Mouse (Mus musculus): ENCODE measurements at regions not wholly inside any gene's neighbourhood (a gene's known extent, or its start where the extent isn't known, plus 50 kb on each side); places are given as distances from the start of the nearest gene placed in this dataset.
A peak's percentile ranks its signal among the peaks of the same experiment; 100 is the strongest.

GRCm38 (mm10) chr15:93932971-93933496, 337.3 kb upstream of the Prickle1 start:
- no peak for TF ChIP-seq CTCF (IDR thresholded peaks at IDR 0.05; ENCODE audit: low read depth)
- H3K27ac ChIP-seq = peak overlapping the region; percentile 74
- H3K36me3 ChIP-seq (ENCODE audit: insufficient read depth, low read length) = no peaks in the 10 kb centered on the region
- peaks cover 6% of the 10 kb centered on the region; the same call in 1 of the 2 replicates for H3K4me1 ChIP-seq (replicated peaks; ENCODE audit: insufficient read depth, low read length)
- DNase-seq (ENCODE audit: low spot score) = peak; percentile 76
- H3K27me3 ChIP-seq (ENCODE audit: insufficient read depth, low read length) = no peaks in the 10 kb centered on the region
- H3K4me2 ChIP-seq (ENCODE audit: low read length) = no peak overlapping the region
- no peak overlapping the region for H3K4me3 ChIP-seq (replicated peaks; ENCODE audit: low read depth, low read length)
- no peak overlapping the region for H3K9ac ChIP-seq (ENCODE audit: low read depth, low read length)
- no peak for ATAC-seq (replicated peaks; ENCODE audit: low FRiP score, low read depth)
- 46% methylated on average over 5 of the region's 5 CpGs for WGBS
- no peaks in the 10 kb centered on the region for H3K9me3 ChIP-seq (replicated peaks; ENCODE audit: low read length)

GRCm38 (mm10) chr15:93926842-93927241, 331.2 kb upstream of the Prickle1 start:
- no peak overlapping the region for H3K27ac ChIP-seq
- no peak overlapping the region for H3K4me3 ChIP-seq (replicated peaks; ENCODE audit: low read depth, low read length)
- peaks cover 6% of the 10 kb centered on the region; the same call in 1 of the 2 replicates for H3K4me1 ChIP-seq (replicated peaks; ENCODE audit: insufficient read depth, low read length)
- no peak overlapping the region for H3K4me2 ChIP-seq (ENCODE audit: low read length)
- TF ChIP-seq CTCF (IDR thresholded peaks at IDR 0.05; ENCODE audit: low read depth) = no peak
- no peak for DNase-seq (ENCODE audit: low spot score)
- 73% methylated on average over 6 of the region's 6 CpGs for WGBS
- H3K9ac ChIP-seq (ENCODE audit: low read depth, low read length) = no peak overlapping the region
- H3K36me3 ChIP-seq (ENCODE audit: insufficient read depth, low read length) = no peaks in the 10 kb centered on the region
- no peak for ATAC-seq (replicated peaks; ENCODE audit: low FRiP score, low read depth)
- no peaks in the 10 kb centered on the region for H3K27me3 ChIP-seq (ENCODE audit: insufficient read depth, low read length)
- no peaks in the 10 kb centered on the region for H3K9me3 ChIP-seq (replicated peaks; ENCODE audit: low read length)

DNA sequence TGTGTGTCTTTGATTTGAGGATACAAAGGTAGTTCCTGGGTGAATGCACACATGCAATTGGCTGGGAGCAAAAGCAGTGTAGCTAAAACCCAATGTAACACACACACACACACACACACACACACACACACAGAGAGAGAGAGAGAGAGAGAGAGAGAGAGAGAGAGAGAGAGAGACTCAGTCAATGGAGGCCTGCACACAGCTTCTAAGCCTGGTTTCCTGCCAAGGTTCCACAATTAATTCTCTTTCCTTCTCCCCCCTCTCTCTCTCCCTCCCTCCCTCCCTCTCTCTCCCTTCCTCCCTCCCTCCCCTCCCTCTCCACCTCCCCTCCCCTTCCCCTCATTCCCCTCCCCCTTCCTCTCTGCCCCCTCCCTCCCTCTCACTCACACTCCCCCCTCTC, 330.6 kb upstream of the Prickle1 start:
- peaks cover 11% of the 10 kb centered on the region; the same call in 1 of the 2 replicates for H3K4me1 ChIP-seq (replicated peaks; ENCODE audit: insufficient read depth, low read length)
- no peak overlapping the region for H3K27ac ChIP-seq
- H3K4me2 ChIP-seq (ENCODE audit: low read length) = no peak overlapping the region
- no peak overlapping the region for H3K4me3 ChIP-seq (replicated peaks; ENCODE audit: low read depth, low read length)
- no peaks in the 10 kb centered on the region for H3K36me3 ChIP-seq (ENCODE audit: insufficient read depth, low read length)
- DNase-seq (ENCODE audit: low spot score) (no peak), ATAC-seq (replicated peaks; ENCODE audit: low FRiP score, low read depth) (no peak)
- no peaks in the 10 kb centered on the region for H3K9me3 ChIP-seq (replicated peaks; ENCODE audit: low read length)
- no peak overlapping the region for H3K9ac ChIP-seq (ENCODE audit: low read depth, low read length)
- no peak for TF ChIP-seq CTCF (IDR thresholded peaks at IDR 0.05; ENCODE audit: low read depth)
- no peaks in the 10 kb centered on the region for H3K27me3 ChIP-seq (ENCODE audit: insufficient read depth, low read length)

- no peak overlapping the region for H3K4me3 ChIP-seq (replicated peaks; ENCODE audit: low read depth, low read length)
- H3K36me3 ChIP-seq (ENCODE audit: insufficient read depth, low read length) = no peaks in the 10 kb centered on the region
- H3K27ac ChIP-seq = no peak overlapping the region
- ATAC-seq (replicated peaks; ENCODE audit: low FRiP score, low read depth) = no peak
- H3K9me3 ChIP-seq (replicated peaks; ENCODE audit: low read length) = no peaks in the 10 kb centered on the region
- no peak overlapping the region for H3K4me2 ChIP-seq (ENCODE audit: low read length)
- H3K9ac ChIP-seq (ENCODE audit: low read depth, low read length) = no peak overlapping the region
- peak; percentile 74 for DNase-seq (ENCODE audit: low spot score)
- 63% methylated on average over 6 of the region's 6 CpGs for WGBS
- TF ChIP-seq CTCF (IDR thresholded peaks at IDR 0.05; ENCODE audit: low read depth) = no peak
- no peaks in the 10 kb centered on the region for H3K27me3 ChIP-seq (ENCODE audit: insufficient read depth, low read length)
- H3K4me1 ChIP-seq (replicated peaks; ENCODE audit: insufficient read depth, low read length) = peaks cover 11% of the 10 kb centered on the region; the same call in 1 of the 2 replicates
These were observed 326.0 kb upstream of the Prickle1 start for GRCm38 (mm10) chr15:93921457-93922234.

DNA sequence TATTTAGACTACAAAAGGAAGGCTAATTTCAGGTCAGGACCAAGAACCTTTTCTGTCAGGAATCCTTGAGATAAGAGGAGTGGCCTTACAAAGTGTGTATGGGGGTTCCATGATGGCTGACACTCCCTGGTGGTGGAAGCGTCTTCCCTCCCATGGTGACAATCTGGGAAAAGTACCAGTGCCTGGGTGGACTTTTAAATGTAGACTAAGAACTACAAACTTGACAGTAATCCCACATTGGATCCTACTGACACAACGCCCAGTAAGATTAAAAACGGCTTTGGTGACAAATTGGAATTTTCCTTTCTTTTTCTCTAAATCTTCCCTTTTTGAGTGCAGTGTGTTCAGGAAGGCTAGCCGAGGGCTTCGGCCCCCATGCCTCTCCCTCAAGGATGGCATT, 325.3 kb upstream of the Prickle1 start:
- 79% methylated on average over 5 of the region's 5 CpGs for WGBS
- H3K9ac ChIP-seq (ENCODE audit: low read depth, low read length) = no peak overlapping the region
- H3K4me3 ChIP-seq (replicated peaks; ENCODE audit: low read depth, low read length) = no peak overlapping the region
- H3K27ac ChIP-seq = peak overlapping the region; percentile 19; the same call in 1 of the 2 replicates
- no peaks in the 10 kb centered on the region for H3K36me3 ChIP-seq (ENCODE audit: insufficient read depth, low read length)
- TF ChIP-seq CTCF (IDR thresholded peaks at IDR 0.05; ENCODE audit: low read depth) = no peak
- no peak for ATAC-seq (replicated peaks; ENCODE audit: low FRiP score, low read depth)
- H3K4me1 ChIP-seq (replicated peaks; ENCODE audit: insufficient read depth, low read length) = peaks cover 11% of the 10 kb centered on the region; the same call in 1 of the 2 replicates
- no peak for DNase-seq (ENCODE audit: low spot score)
- H3K9me3 ChIP-seq (replicated peaks; ENCODE audit: low read length) = no peaks in the 10 kb centered on the region
- no peaks in the 10 kb centered on the region for H3K27me3 ChIP-seq (ENCODE audit: insufficient read depth, low read length)
- no peak overlapping the region for H3K4me2 ChIP-seq (ENCODE audit: low read length)

- Histone ChIP-seq H3K4me1 (replicated peaks; ENCODE audit: insufficient read depth, low read length) (peaks cover 9% of the 10 kb centered on the region; the same call in 1 of the 2 replicates), H3K27me3 (ENCODE audit: insufficient read depth, low read length) (no peaks in the 10 kb centered on the region), H3K9me3 (replicated peaks; ENCODE audit: low read length) (no peaks in the 10 kb centered on the region), H3K9ac (ENCODE audit: low read depth, low read length) (no peak overlapping the region), H3K36me3 (ENCODE audit: insufficient read depth, low read length) (no peaks in the 10 kb centered on the region), H3K4me2 (ENCODE audit: low read length) (no peak overlapping the region), H3K4me3 (replicated peaks; ENCODE audit: low read depth, low read length) (no peak overlapping the region), H3K27ac (no peak overlapping the region)
- no peak for ATAC-seq (replicated peaks; ENCODE audit: low FRiP score, low read depth)
- no peak for DNase-seq (ENCODE audit: low spot score)
- WGBS = 96% methylated on average over 6 of the region's 6 CpGs
- TF ChIP-seq CTCF (IDR thresholded peaks at IDR 0.05; ENCODE audit: low read depth) = no peak
These were observed 323.9 kb upstream of the Prickle1 start for GRCm38 (mm10) chr15:93919577-93919976.

Data from kidney, postnatal 0 days (tissue).